ENCODE assay signal across 21 mouse cellular contexts in the genomic region with DNA sequence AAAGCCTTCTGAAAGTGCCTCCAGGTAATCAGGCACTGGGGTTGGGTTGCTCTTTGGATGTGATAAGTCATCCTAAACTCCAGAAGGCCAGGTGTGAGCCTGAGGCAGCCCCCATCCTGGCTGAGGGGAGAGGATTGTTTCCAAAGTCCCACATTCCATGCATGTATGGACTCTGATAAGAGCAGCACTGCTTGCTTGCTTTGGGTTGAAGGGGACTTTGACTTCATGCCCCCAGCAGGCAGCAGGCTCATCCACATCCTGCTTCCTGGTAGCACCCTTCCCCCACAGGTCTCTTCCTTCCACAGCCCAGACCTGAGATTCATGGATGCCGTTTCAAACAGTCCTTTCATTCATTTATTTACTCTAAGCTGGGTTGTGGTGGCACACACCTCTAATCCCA. TPM values are rescaled to one million over a fixed set of nuclear protein-coding genes. Genes with fewer than 3 reads are reported as not detected.
DNase-seq lines count a peak whose midpoint lies in the region; ATAC-seq and TF ChIP-seq lines count a peak whose summit lies in the region.
"Had no signal": no experiment of that assay in that cellular context is flagged by ENCODE, and none has a peak within 500 bp of the region (broad histone marks: within the 10 kb centered on the region; RNA-seq: fewer than 3 reads in every experiment).

No protein-coding gene starts in this region.

- no peaks in the 10 kb centered on the region for H3K36me3 ChIP-seq in lung, embryonic 14.5 days (ENCODE audit: insufficient read depth)
- no peaks in the 10 kb centered on the region for H3K36me3 ChIP-seq in intestine, embryonic 14.5 days (ENCODE audit: control insufficient read depth, insufficient read depth, low read length)
- H3K36me3 ChIP-seq in liver, embryonic 14.5 days (replicated peaks; ENCODE audit: control insufficient read depth, insufficient read depth, low read depth) = no peaks in the 10 kb centered on the region
- H3K36me3 ChIP-seq: heart, embryonic 10.5 days; hindbrain, embryonic 15.5 days; limb, embryonic 15.5 days; midbrain, embryonic 15.5 days had no signal

- peaks cover 7% of the 10 kb centered on the region for H3K4me1 ChIP-seq in lung, embryonic 14.5 days (ENCODE audit: insufficient read depth)
- peaks cover 27% of the 10 kb centered on the region for H3K4me1 ChIP-seq in intestine, embryonic 14.5 days (replicated peaks; ENCODE audit: control insufficient read depth, insufficient read depth, low read length)
- H3K4me1 ChIP-seq in liver, embryonic 14.5 days (replicated peaks; ENCODE audit: control insufficient read depth in 2 of 2, insufficient read depth in 2 of 2, low read length in 1 of 2) = peaks cover 10 to 47% of the 10 kb centered on the region in 2 experiments

- H3K4me2 ChIP-seq in lung, embryonic 14.5 days = no peak overlapping the region
- no peak overlapping the region for H3K4me2 ChIP-seq in intestine, embryonic 14.5 days (ENCODE audit: low read length)
- H3K4me2 ChIP-seq in liver, embryonic 14.5 days (ENCODE audit: low read depth) = peak overlapping the region; percentile 8; the same call in 1 of the 2 replicates
- H3K4me2 ChIP-seq: forebrain, embryonic 13.5 days; hindbrain, embryonic 15.5 days; limb, embryonic 15.5 days; midbrain, embryonic 15.5 days had no signal

- 19% methylated on average over 1 of the region's 1 CpGs for WGBS in lung, embryonic 14.5 days
- WGBS in intestine, embryonic 14.5 days = 20% methylated on average over 1 of the region's 1 CpGs
- WGBS in liver, embryonic 14.5 days (ENCODE audit: insufficient replicate concordance) = 36% methylated on average over 1 of the region's 1 CpGs

- H3K27me3 ChIP-seq in lung, embryonic 14.5 days (ENCODE audit: insufficient read depth, low read length) = no peaks in the 10 kb centered on the region
- no peaks in the 10 kb centered on the region for H3K27me3 ChIP-seq in intestine, embryonic 14.5 days (replicated peaks; ENCODE audit: control insufficient read depth, insufficient read depth, low read length)
- no peaks in the 10 kb centered on the region for H3K27me3 ChIP-seq in liver, embryonic 14.5 days (ENCODE audit: control insufficient read depth, insufficient read depth, low read length)
- H3K27me3 ChIP-seq: forebrain, embryonic 13.5 days; hindbrain, embryonic 15.5 days; limb, embryonic 15.5 days; midbrain, embryonic 15.5 days had no signal

- no peak overlapping the region for H3K9ac ChIP-seq in lung, embryonic 14.5 days
- no peak overlapping the region for H3K9ac ChIP-seq in intestine, embryonic 14.5 days (ENCODE audit: low read length)
- no peak overlapping the region for H3K9ac ChIP-seq in liver, embryonic 14.5 days (replicated peaks)
- H3K9ac ChIP-seq: forebrain, embryonic 13.5 days; hindbrain, embryonic 15.5 days; limb, embryonic 15.5 days; midbrain, embryonic 15.5 days had no signal

- DNase-seq in lung, embryonic 14.5 days = no peak
- no peak for DNase-seq in lung, postnatal 4 days
- no peak for DNase-seq in intestine, embryonic 14.5 days (ENCODE audit: low spot score)
- DNase-seq in liver, embryonic 14.5 days (ENCODE audit: low read depth in 3 of 3, low spot score in 3 of 3) = no peak
- no peak for DNase-seq in spleen, adult 18-20 months
- no peak for DNase-seq in cerebellum, adult 18-20 months
- DNase-seq in ovary, postnatal 36 days (ENCODE audit: low spot score) = no peak
- DNase-seq: adrenal gland, adult 2 months; B cell, adult 2 months; cerebellum, postnatal 25 days; gastrocnemius, postnatal 36 days; heart, postnatal 36 days; kidney, adult 8-10 months; right cerebral cortex, adult 18-20 months; thymus, postnatal 36 days had no signal

- no peak overlapping the region for H3K4me3 ChIP-seq in lung, embryonic 14.5 days (ENCODE audit: low read depth, low read length)
- no peak overlapping the region for H3K4me3 ChIP-seq in intestine, embryonic 14.5 days (ENCODE audit: low read depth, low read length)
- H3K4me3 ChIP-seq in liver, embryonic 14.5 days (ENCODE audit: insufficient read depth in 1 of 2, low read depth in 2 of 2, low read length in 2 of 2) = no peak overlapping the region
- H3K4me3 ChIP-seq: forebrain, embryonic 13.5 days; heart, embryonic 10.5 days; hindbrain, embryonic 15.5 days; limb, embryonic 15.5 days; midbrain, embryonic 15.5 days had no signal

- H3K27ac ChIP-seq in lung, embryonic 14.5 days (ENCODE audit: low read depth) = peak overlapping the region; percentile 70; the same call in 1 of the 2 replicates
- 0 out of 2 replicates have a peak overlapping the region, but pooled peaks have one; percentile 33 for H3K27ac ChIP-seq in intestine, embryonic 14.5 days (ENCODE audit: low read depth)
- no peak overlapping the region for H3K27ac ChIP-seq in liver, embryonic 14.5 days
- H3K27ac ChIP-seq: forebrain, embryonic 13.5 days; heart, embryonic 10.5 days; hindbrain, embryonic 15.5 days; limb, embryonic 15.5 days; midbrain, embryonic 15.5 days had no signal

- TF ChIP-seq EP300 in liver, embryonic 14.5 days (IDR thresholded peaks at IDR 0.05; ENCODE audit: low read depth) = no peak

- no peak for TF ChIP-seq CTCF in lung, embryonic 14.5 days (IDR thresholded peaks at IDR 0.05; ENCODE audit: low read depth)
- TF ChIP-seq CTCF in liver, embryonic 14.5 days (IDR thresholded peaks at IDR 0.05; ENCODE audit: low read depth) = no peak

- peak; percentile 33; the same call in 1 of the 2 replicates for ATAC-seq in lung, embryonic 14.5 days (ENCODE audit: insufficient read depth)
- ATAC-seq in intestine, embryonic 14.5 days (replicated peaks; ENCODE audit: low FRiP score, low TSS enrichment, low read depth) = no peak
- peak; percentile 61; the same call in 1 of the 2 replicates for ATAC-seq in liver, embryonic 14.5 days (ENCODE audit: insufficient read depth)
- ATAC-seq: forebrain, embryonic 13.5 days; midbrain, embryonic 15.5 days had no signal

- no peaks in the 10 kb centered on the region for H3K9me3 ChIP-seq in lung, embryonic 14.5 days (ENCODE audit: low read depth, low read length)
- no peaks in the 10 kb centered on the region for H3K9me3 ChIP-seq in intestine, embryonic 14.5 days (ENCODE audit: control insufficient read depth, low read length)
- H3K9me3 ChIP-seq in liver, embryonic 14.5 days (ENCODE audit: control insufficient read depth, low read length) = no peaks in the 10 kb centered on the region
- H3K9me3 ChIP-seq: forebrain, embryonic 13.5 days; G1E; heart, embryonic 10.5 days; hindbrain, embryonic 15.5 days; limb, embryonic 15.5 days; midbrain, embryonic 15.5 days had no signal

RNA-seq across cellular contexts. Expression of gene Hic2, which starts 10.4 kb away (rescaled TPM):
- polyA plus RNA-seq in lung, embryonic 14.5 days (2014; fragmentation: Nextera tagmentation; extraction: Ambion mirVana) = 3.4 and 4.3 TPM in 2 replicates
- 5.0 and 5.3 TPM in 2 replicates for polyA plus RNA-seq in intestine, embryonic 14.5 days (2014; fragmentation: Nextera tagmentation; extraction: Ambion mirVana)
- polyA plus RNA-seq in liver, embryonic 14.5 days (2012; rRNA removed) = 2.0 and 2.2 TPM in 2 replicates
- 2.0 TPM in 2 replicates for polyA plus RNA-seq in liver, embryonic 14.5 days (2014; fragmentation: Nextera tagmentation; extraction: Ambion mirVana)

RNA-seq across cellular contexts. Expression of gene Tmem191c, which starts 32.1 kb away (rescaled TPM):
- polyA plus RNA-seq in lung, embryonic 14.5 days (2014; fragmentation: Nextera tagmentation; extraction: Ambion mirVana) = 6.7 and 7.5 TPM in 2 replicates
- polyA plus RNA-seq in intestine, embryonic 14.5 days (2014; fragmentation: Nextera tagmentation; extraction: Ambion mirVana) = 9.0 and 10.8 TPM in 2 replicates
- 2.9 and 4.3 TPM in 2 replicates for polyA plus RNA-seq in liver, embryonic 14.5 days (2012; rRNA removed)
- polyA plus RNA-seq in liver, embryonic 14.5 days (2014; fragmentation: Nextera tagmentation; extraction: Ambion mirVana) = 1.6 TPM in 2 replicates

RNA-seq across cellular contexts. Expression of gene Rimbp3, which starts 35.3 kb away (rescaled TPM):
- polyA plus RNA-seq in lung, embryonic 14.5 days (2014; fragmentation: Nextera tagmentation; extraction: Ambion mirVana) = 0.13 and 0.30 TPM in 2 replicates
- polyA plus RNA-seq in intestine, embryonic 14.5 days (2014; fragmentation: Nextera tagmentation; extraction: Ambion mirVana) = 0.50 and 0.60 TPM in 2 replicates
- 0.01 and 0.03 TPM in 2 replicates for polyA plus RNA-seq in liver, embryonic 14.5 days (2012; rRNA removed)
- 0.05 and 0.06 TPM in 2 replicates for polyA plus RNA-seq in liver, embryonic 14.5 days (2014; fragmentation: Nextera tagmentation; extraction: Ambion mirVana)
- polyA plus RNA-seq: adrenal gland, adult 2 months had no signal

RNA-seq across cellular contexts. Expression of gene Ube2l3, which starts 41.3 kb away (rescaled TPM):
- polyA plus RNA-seq in lung, embryonic 14.5 days (2014; fragmentation: Nextera tagmentation; extraction: Ambion mirVana) = 349 and 371 TPM in 2 replicates
- 341 and 345 TPM in 2 replicates for polyA plus RNA-seq in intestine, embryonic 14.5 days (2014; fragmentation: Nextera tagmentation; extraction: Ambion mirVana)
- 34.6 and 65.1 TPM in 2 replicates for polyA plus RNA-seq in liver, embryonic 14.5 days (2012; rRNA removed)
- polyA plus RNA-seq in liver, embryonic 14.5 days (2014; fragmentation: Nextera tagmentation; extraction: Ambion mirVana) = 208 and 218 TPM in 2 replicates
